Mouse (Mus musculus): ENCODE results near the gene Il1r1. TPM values are rescaled to one million over a fixed set of nuclear protein-coding genes. Genes with fewer than 3 reads are reported as not detected.
"Not testable (repeated sequence)": the region's sequence is repeated elsewhere in the genome, so short reads cannot be mapped to it uniquely, and the experiment has no call there.

Gene Il1r1
- total RNA-seq, 2 experiments from 2014 or later = 6.3 to 6.4 TPM

GRCm38 (mm10) chr1:40268536-40268935, 43.7 kb downstream of the Il1r1 start:
- DNase-seq (ENCODE audit: low spot score in 2 of 2) = no peak

GRCm38 (mm10) chr1:40270415-40270814, 45.5 kb downstream of the Il1r1 start:
- DNase-seq (ENCODE audit: low spot score in 2 of 2) = no peak

- no peak for DNase-seq (ENCODE audit: low spot score in 2 of 2)
Observed at GRCm38 (mm10) chr1:40271052-40271451, 46.2 kb downstream of the Il1r1 start.

GRCm38 (mm10) chr1:40271486-40272055, 46.7 kb downstream of the Il1r1 start:
- no peak for DNase-seq (ENCODE audit: low spot score in 2 of 2)

GRCm38 (mm10) chr1:40272204-40272603, 47.3 kb downstream of the Il1r1 start:
- no peak for DNase-seq (ENCODE audit: low spot score in 2 of 2)

GRCm38 (mm10) chr1:40273491-40273890, 48.6 kb downstream of the Il1r1 start:
- no peak for DNase-seq (ENCODE audit: low spot score in 2 of 2)

GRCm38 (mm10) chr1:40275285-40276013, 50.6 kb downstream of the Il1r1 start:
- DNase-seq (ENCODE audit: low spot score in 2 of 2) = no peak

GRCm38 (mm10) chr1:40277944-40278343, 53.1 kb downstream of the Il1r1 start:
- DNase-seq (ENCODE audit: low spot score in 2 of 2) = no peak

- DNase-seq (ENCODE audit: low spot score in 2 of 2) = no peak
Observed at GRCm38 (mm10) chr1:40278720-40279119, 53.8 kb downstream of the Il1r1 start.

GRCm38 (mm10) chr1:40279182-40279743, 54.4 kb downstream of the Il1r1 start:
- no peak for DNase-seq (ENCODE audit: low spot score in 2 of 2)

GRCm38 (mm10) chr1:40281950-40282349, 57.1 kb downstream of the Il1r1 start:
- no peak for DNase-seq (ENCODE audit: low spot score in 2 of 2)

GRCm38 (mm10) chr1:40282394-40282793, 57.5 kb downstream of the Il1r1 start:
- DNase-seq (ENCODE audit: low spot score in 2 of 2) = no peak

GRCm38 (mm10) chr1:40283995-40284394, 59.1 kb downstream of the Il1r1 start:
- no peak for DNase-seq (ENCODE audit: low spot score in 2 of 2)

- DNase-seq (ENCODE audit: low spot score in 2 of 2) = no peak
Observed at GRCm38 (mm10) chr1:40290489-40291255, 65.8 kb downstream of the Il1r1 start.

GRCm38 (mm10) chr1:40292231-40292630, 67.4 kb downstream of the Il1r1 start:
- DNase-seq (ENCODE audit: low spot score in 2 of 2) = no peak

GRCm38 (mm10) chr1:40293891-40294290, 69.0 kb downstream of the Il1r1 start:
- DNase-seq (ENCODE audit: low spot score in 2 of 2) = no peak

- DNase-seq (ENCODE audit: low spot score in 2 of 2) = no peak
Observed at GRCm38 (mm10) chr1:40294824-40295223, 69.9 kb downstream of the Il1r1 start.

- DNase-seq (ENCODE audit: low spot score in 2 of 2) = no peak
Observed at GRCm38 (mm10) chr1:40298053-40298452, 73.2 kb downstream of the Il1r1 start.

GRCm38 (mm10) chr1:40303179-40303866, 78.4 kb downstream of the Il1r1 start:
- no peak for DNase-seq (ENCODE audit: low spot score in 2 of 2)

- DNase-seq (ENCODE audit: low spot score in 2 of 2) = not testable (repeated sequence)
Observed at GRCm38 (mm10) chr1:40304321-40304720, 79.4 kb downstream of the Il1r1 start.

GRCm38 (mm10) chr1:40306111-40306510, 81.2 kb downstream of the Il1r1 start:
- no peak for DNase-seq (ENCODE audit: low spot score in 2 of 2)
